Mouse (Mus musculus): Measurements from ENCODE around the gene Kcnip4. TPM values are rescaled to one million over a fixed set of nuclear protein-coding genes. Genes with fewer than 3 reads are reported as not detected.

Kcnip4 gene
- polyA plus RNA-seq, 1 experiment from 2014 or later = 26.1 TPM

DNA sequence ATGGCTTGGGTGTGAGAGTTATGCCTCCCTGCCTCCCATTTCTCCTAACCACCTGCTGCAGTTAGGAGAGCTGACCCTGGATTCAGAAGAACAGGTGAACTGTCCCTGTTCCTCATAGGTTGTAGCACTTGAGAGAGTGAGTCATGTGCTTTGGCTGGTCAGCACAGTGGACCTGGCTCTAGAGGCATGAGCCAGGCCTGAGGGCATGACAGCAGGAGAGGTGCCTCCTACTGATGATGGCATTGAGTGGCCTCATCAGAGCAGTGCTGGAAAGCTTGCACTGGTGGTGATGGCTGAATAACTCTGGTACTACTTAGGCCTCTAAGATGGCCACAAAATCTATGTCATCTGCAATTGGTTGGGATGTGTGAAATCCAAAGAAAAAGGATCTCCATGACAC lies 776.1 kb downstream of the Kcnip4 start:
- no peak overlapping the region for H3K27ac ChIP-seq (ENCODE audit: low read depth, low read length)
- ATAC-seq (ENCODE audit: low read depth) = no peak
- no peak overlapping the region for H3K4me3 ChIP-seq (ENCODE audit: low read depth, low read length)
- no peaks in the 10 kb centered on the region for H3K9me3 ChIP-seq (ENCODE audit: control insufficient read depth, low read length)
- no peaks in the 10 kb centered on the region for H3K4me1 ChIP-seq (ENCODE audit: control insufficient read depth, insufficient read depth, low read length)
- no peaks in the 10 kb centered on the region for H3K27me3 ChIP-seq (ENCODE audit: control insufficient read depth, insufficient read depth, low read length)
- no peak overlapping the region for H3K9ac ChIP-seq (replicated peaks; ENCODE audit: low read depth, low read length)
- no peaks in the 10 kb centered on the region for H3K36me3 ChIP-seq (ENCODE audit: control insufficient read depth, insufficient read depth, low read length)
- no peak overlapping the region for H3K4me2 ChIP-seq (ENCODE audit: low read depth, low read length)

DNA sequence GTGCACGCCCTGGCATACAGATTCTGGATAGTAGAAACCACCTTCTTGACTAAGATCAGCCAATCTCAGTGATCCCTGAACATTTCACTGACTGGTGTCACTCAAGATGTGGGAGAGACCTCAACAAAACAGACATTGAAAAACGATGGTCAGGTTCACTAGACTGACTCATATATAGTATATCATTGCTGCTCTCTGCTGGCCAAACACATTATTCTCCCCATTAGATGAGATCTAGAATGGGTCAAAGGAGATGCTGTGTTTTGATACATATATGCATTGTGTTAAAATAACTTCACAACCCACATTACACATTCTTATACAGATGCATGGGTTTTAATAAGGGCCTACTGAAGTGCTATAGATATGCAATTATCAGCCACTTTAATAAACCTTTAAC lies 787.1 kb downstream of the Kcnip4 start:
- H3K9ac ChIP-seq (replicated peaks; ENCODE audit: low read depth, low read length) = no peak overlapping the region
- H3K4me2 ChIP-seq (ENCODE audit: low read depth, low read length) = no peak overlapping the region
- H3K36me3 ChIP-seq (ENCODE audit: control insufficient read depth, insufficient read depth, low read length) = no peaks in the 10 kb centered on the region
- H3K9me3 ChIP-seq (ENCODE audit: control insufficient read depth, low read length) = no peaks in the 10 kb centered on the region
- 64% methylated on average over 2 of the region's 2 CpGs for WGBS
- no peaks in the 10 kb centered on the region for H3K27me3 ChIP-seq (ENCODE audit: control insufficient read depth, insufficient read depth, low read length)
- ATAC-seq (ENCODE audit: low read depth) = 0 out of 2 replicates have a peak, but pooled peaks have one; percentile 54
- H3K27ac ChIP-seq (ENCODE audit: low read depth, low read length) = no peak overlapping the region
- no peak overlapping the region for H3K4me3 ChIP-seq (ENCODE audit: low read depth, low read length)
- H3K4me1 ChIP-seq (ENCODE audit: control insufficient read depth, insufficient read depth, low read length) = no peaks in the 10 kb centered on the region

DNA sequence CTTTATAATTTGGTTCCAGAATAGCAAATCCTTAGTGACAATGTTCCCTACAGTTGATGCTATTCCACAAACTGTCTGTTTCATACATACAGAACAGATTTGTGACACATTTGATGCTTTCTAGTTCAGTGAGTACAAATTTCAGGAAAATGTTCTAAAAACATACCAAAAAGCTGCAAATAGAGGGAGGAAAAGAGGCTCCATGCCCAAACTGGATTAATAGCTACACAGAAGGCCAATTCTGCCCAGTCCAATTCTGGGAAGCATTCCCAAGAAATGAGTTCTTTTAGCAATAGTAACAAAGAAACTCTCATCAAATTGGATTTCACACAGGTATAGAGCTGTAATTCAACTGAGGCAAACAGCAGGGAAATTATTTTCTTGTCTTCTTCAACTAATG lies 806.5 kb downstream of the Kcnip4 start:
- H3K4me2 ChIP-seq (ENCODE audit: low read depth, low read length) = no peak overlapping the region
- no peak overlapping the region for H3K27ac ChIP-seq (ENCODE audit: low read depth, low read length)
- no peaks in the 10 kb centered on the region for H3K4me1 ChIP-seq (ENCODE audit: control insufficient read depth, insufficient read depth, low read length)
- no peak overlapping the region for H3K9ac ChIP-seq (replicated peaks; ENCODE audit: low read depth, low read length)
- no peak for ATAC-seq (ENCODE audit: low read depth)
- H3K4me3 ChIP-seq (ENCODE audit: low read depth, low read length) = no peak overlapping the region
- no peaks in the 10 kb centered on the region for H3K9me3 ChIP-seq (ENCODE audit: control insufficient read depth, low read length)
- no peaks in the 10 kb centered on the region for H3K27me3 ChIP-seq (ENCODE audit: control insufficient read depth, insufficient read depth, low read length)
- H3K36me3 ChIP-seq (ENCODE audit: control insufficient read depth, insufficient read depth, low read length) = no peaks in the 10 kb centered on the region

DNA sequence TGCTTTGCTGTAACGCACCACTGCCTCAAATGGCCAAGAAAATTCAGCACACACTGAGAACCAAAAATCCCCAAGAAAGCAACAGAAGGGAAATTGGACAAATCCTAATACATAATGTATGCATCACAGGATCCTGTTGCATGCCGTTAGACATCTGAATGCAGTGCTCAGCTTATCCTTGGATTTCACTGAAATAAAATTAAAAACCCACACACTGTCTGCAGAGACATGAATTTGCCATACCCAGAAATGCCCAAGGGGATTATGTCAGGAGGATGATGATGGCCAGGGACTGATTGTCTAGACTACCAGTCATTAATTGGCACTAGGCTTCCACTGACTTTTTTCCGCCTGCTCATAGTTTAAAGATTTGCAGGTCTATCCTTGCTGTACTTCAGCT lies 818.7 kb downstream of the Kcnip4 start:
- H3K36me3 ChIP-seq (ENCODE audit: control insufficient read depth, insufficient read depth, low read length) = no peaks in the 10 kb centered on the region
- WGBS = 83% methylated on average over 3 of the region's 3 CpGs
- H3K4me3 ChIP-seq (ENCODE audit: low read depth, low read length) = no peak overlapping the region
- H3K4me2 ChIP-seq (ENCODE audit: low read depth, low read length) = no peak overlapping the region
- no peak overlapping the region for H3K27ac ChIP-seq (ENCODE audit: low read depth, low read length)
- no peaks in the 10 kb centered on the region for H3K27me3 ChIP-seq (ENCODE audit: control insufficient read depth, insufficient read depth, low read length)
- no peaks in the 10 kb centered on the region for H3K9me3 ChIP-seq (ENCODE audit: control insufficient read depth, low read length)
- no peak for ATAC-seq (ENCODE audit: low read depth)
- H3K4me1 ChIP-seq (ENCODE audit: control insufficient read depth, insufficient read depth, low read length) = no peaks in the 10 kb centered on the region
- H3K9ac ChIP-seq (replicated peaks; ENCODE audit: low read depth, low read length) = no peak overlapping the region

GRCm38 (mm10) chr5:48687068-48687467 lies 837.6 kb downstream of the Kcnip4 start:
- H3K27me3 ChIP-seq (ENCODE audit: control insufficient read depth, insufficient read depth, low read length) = no peaks in the 10 kb centered on the region
- H3K9me3 ChIP-seq (ENCODE audit: control insufficient read depth, low read length) = no peaks in the 10 kb centered on the region
- no peak overlapping the region for H3K4me2 ChIP-seq (ENCODE audit: low read depth, low read length)
- ATAC-seq (ENCODE audit: low read depth) = no peak
- H3K9ac ChIP-seq (replicated peaks; ENCODE audit: low read depth, low read length) = no peak overlapping the region
- H3K36me3 ChIP-seq (ENCODE audit: control insufficient read depth, insufficient read depth, low read length) = no peaks in the 10 kb centered on the region
- no peak overlapping the region for H3K27ac ChIP-seq (ENCODE audit: low read depth, low read length)
- WGBS = 81% methylated on average over 3 of the region's 3 CpGs
- no peaks in the 10 kb centered on the region for H3K4me1 ChIP-seq (ENCODE audit: control insufficient read depth, insufficient read depth, low read length)
- H3K4me3 ChIP-seq (ENCODE audit: low read depth, low read length) = no peak overlapping the region

- WGBS = 61% methylated on average over 8 of the region's 8 CpGs
- Histone ChIP-seq H3K27ac (ENCODE audit: low read depth, low read length) (no peak overlapping the region), H3K27me3 (ENCODE audit: control insufficient read depth, insufficient read depth, low read length) (no peaks in the 10 kb centered on the region), H3K36me3 (ENCODE audit: control insufficient read depth, insufficient read depth, low read length) (no peaks in the 10 kb centered on the region), H3K9ac (replicated peaks; ENCODE audit: low read depth, low read length) (no peak overlapping the region), H3K4me1 (ENCODE audit: control insufficient read depth, insufficient read depth, low read length) (no peaks in the 10 kb centered on the region), H3K9me3 (ENCODE audit: control insufficient read depth, low read length) (no peaks in the 10 kb centered on the region), H3K4me3 (ENCODE audit: low read depth, low read length) (no peak overlapping the region), H3K4me2 (ENCODE audit: low read depth, low read length) (no peak overlapping the region)
- 0 out of 2 replicates have a peak, but pooled peaks have one; percentile 46 for ATAC-seq (ENCODE audit: low read depth)
Measured at GRCm38 (mm10) chr5:48679733-48680595, 844.7 kb downstream of the Kcnip4 start.

GRCm38 (mm10) chr5:48662504-48662903 lies 862.2 kb downstream of the Kcnip4 start:
- H3K9me3 ChIP-seq (ENCODE audit: control insufficient read depth, low read length) = no peaks in the 10 kb centered on the region
- no peak overlapping the region for H3K4me3 ChIP-seq (ENCODE audit: low read depth, low read length)
- 83% methylated on average over 3 of the region's 3 CpGs for WGBS
- no peaks in the 10 kb centered on the region for H3K4me1 ChIP-seq (ENCODE audit: control insufficient read depth, insufficient read depth, low read length)
- no peak overlapping the region for H3K4me2 ChIP-seq (ENCODE audit: low read depth, low read length)
- no peak overlapping the region for H3K27ac ChIP-seq (ENCODE audit: low read depth, low read length)
- H3K36me3 ChIP-seq (ENCODE audit: control insufficient read depth, insufficient read depth, low read length) = no peaks in the 10 kb centered on the region
- H3K27me3 ChIP-seq (ENCODE audit: control insufficient read depth, insufficient read depth, low read length) = no peaks in the 10 kb centered on the region
- no peak overlapping the region for H3K9ac ChIP-seq (replicated peaks; ENCODE audit: low read depth, low read length)
- ATAC-seq (ENCODE audit: low read depth) = no peak

GRCm38 (mm10) chr5:48659975-48660374 lies 864.7 kb downstream of the Kcnip4 start:
- ATAC-seq (ENCODE audit: low read depth) = no peak
- H3K9me3 ChIP-seq (ENCODE audit: control insufficient read depth, low read length) = no peaks in the 10 kb centered on the region
- no peaks in the 10 kb centered on the region for H3K4me1 ChIP-seq (ENCODE audit: control insufficient read depth, insufficient read depth, low read length)
- 94% methylated on average over 3 of the region's 3 CpGs for WGBS
- no peak overlapping the region for H3K4me3 ChIP-seq (ENCODE audit: low read depth, low read length)
- H3K9ac ChIP-seq (replicated peaks; ENCODE audit: low read depth, low read length) = no peak overlapping the region
- H3K36me3 ChIP-seq (ENCODE audit: control insufficient read depth, insufficient read depth, low read length) = no peaks in the 10 kb centered on the region
- H3K4me2 ChIP-seq (ENCODE audit: low read depth, low read length) = no peak overlapping the region
- H3K27me3 ChIP-seq (ENCODE audit: control insufficient read depth, insufficient read depth, low read length) = no peaks in the 10 kb centered on the region
- H3K27ac ChIP-seq (ENCODE audit: low read depth, low read length) = no peak overlapping the region

GRCm38 (mm10) chr5:48650496-48650895 lies 874.2 kb downstream of the Kcnip4 start:
- H3K4me3 ChIP-seq (ENCODE audit: low read depth, low read length) = no peak overlapping the region
- H3K9ac ChIP-seq (replicated peaks; ENCODE audit: low read depth, low read length) = no peak overlapping the region
- no peaks in the 10 kb centered on the region for H3K4me1 ChIP-seq (ENCODE audit: control insufficient read depth, insufficient read depth, low read length)
- H3K27me3 ChIP-seq (ENCODE audit: control insufficient read depth, insufficient read depth, low read length) = no peaks in the 10 kb centered on the region
- no peak overlapping the region for H3K4me2 ChIP-seq (ENCODE audit: low read depth, low read length)
- 46% methylated on average over 4 of the region's 4 CpGs for WGBS
- H3K27ac ChIP-seq (ENCODE audit: low read depth, low read length) = no peak overlapping the region
- H3K36me3 ChIP-seq (ENCODE audit: control insufficient read depth, insufficient read depth, low read length) = no peaks in the 10 kb centered on the region
- no peak for ATAC-seq (ENCODE audit: low read depth)
- no peaks in the 10 kb centered on the region for H3K9me3 ChIP-seq (ENCODE audit: control insufficient read depth, low read length)
